Mouse (Mus musculus): ENCODE results near the gene Olfr791.

GRCm38 (mm10) chr10:129577066-129577465 is 55.5 kb downstream of the Olfr791 start:
- TF ChIP-seq CTCF (IDR thresholded peaks at IDR 0.05; ENCODE audit: borderline replicate concordance, insufficient read depth, low read length): no peak
- no peak for TF ChIP-seq POLR2A (IDR thresholded peaks at IDR 0.05; ENCODE audit: low read depth, low read length)

Measured in embryonic fibroblast, embryonic 13.5 days (primary cell).